Mouse (Mus musculus) testis, adult 2 months (tissue): ENCODE results near the gene Tecr. TPM values are rescaled to one million over a fixed set of nuclear protein-coding genes. Genes with fewer than 3 reads are reported as not detected.

Experiments
- H3K27ac ChIP-seq: fragments of 200-500 bp; 2 replicates; pipeline ENCODE4 v1.5.1; 2012; ENCODE audit warnings: low read depth, low read length; ENCODE audit not compliant: control insufficient read depth, insufficient read depth
- H3K27me3 ChIP-seq: fragments of 200-500 bp; 2 replicates; pipeline ENCODE4 v1.6.1; 2012; ENCODE audit warnings: mild to moderate bottlenecking, low read length, moderate library complexity; ENCODE audit not compliant: control insufficient read depth, insufficient read depth
- H3K36me3 ChIP-seq: fragments of 200-500 bp; 2 replicates; pipeline ENCODE4 v1.6.1; 2012; ENCODE audit warnings: mild to moderate bottlenecking, low read length; ENCODE audit not compliant: control insufficient read depth, insufficient read depth
- H3K4me1 ChIP-seq: fragments of 200-500 bp; 2 replicates; pipeline ENCODE4 v1.6.1; 2012; ENCODE audit warnings: low read length; ENCODE audit not compliant: control insufficient read depth, insufficient read depth
- H3K4me3 ChIP-seq: fragments of 200-500 bp; 2 replicates; pipeline ENCODE4 v1.5.1; 2012; ENCODE audit warnings: low read depth, mild to moderate bottlenecking, low read length, moderate library complexity, mixed read lengths; ENCODE audit not compliant: control insufficient read depth
- CTCF ChIP-seq: fragments of 200-500 bp; IDR thresholded peaks from 2 replicates; pipeline ENCODE4 v1.5.1; 2012; ENCODE audit warnings: low read depth, mild to moderate bottlenecking, inconsistent platforms, low read length, moderate library complexity; ENCODE audit not compliant: control insufficient read depth, insufficient read depth, insufficient replicate concordance
- POLR2A ChIP-seq: fragments of 200-500 bp; IDR thresholded peaks from 2 replicates; pipeline ENCODE4 v1.6.1; 2012; ENCODE audit warnings: low read depth, mild to moderate bottlenecking, inconsistent platforms, low read length, moderate library complexity; ENCODE audit not compliant: control insufficient read depth
- polyA plus RNA-seq: library from polyadenylated mRNA; depleted of rRNA; stranded (reverse); fragments of >200 nt; gene quantifications from 2 replicates; pipeline ENCODE4 v1.2.3, GENCODE M21; 2012

Gene Tecr
- polyA plus RNA-seq, 1 experiment: 159 TPM

- TF ChIP-seq CTCF: no peak
- TF ChIP-seq POLR2A: no peak
- Histone ChIP-seq H3K4me1 (peaks cover 5% of the 10 kb centered on the region; the same call in 1 of the 2 replicates), H3K27me3 (no peaks in the 10 kb centered on the region), H3K4me3 (no peak overlapping the region), H3K36me3 (peaks cover 5% of the 10 kb centered on the region), H3K27ac (no peak overlapping the region)
These were observed 5.9 kb upstream of the Tecr start for GRCm38 (mm10) chr8:83613695-83614094.

DNA sequence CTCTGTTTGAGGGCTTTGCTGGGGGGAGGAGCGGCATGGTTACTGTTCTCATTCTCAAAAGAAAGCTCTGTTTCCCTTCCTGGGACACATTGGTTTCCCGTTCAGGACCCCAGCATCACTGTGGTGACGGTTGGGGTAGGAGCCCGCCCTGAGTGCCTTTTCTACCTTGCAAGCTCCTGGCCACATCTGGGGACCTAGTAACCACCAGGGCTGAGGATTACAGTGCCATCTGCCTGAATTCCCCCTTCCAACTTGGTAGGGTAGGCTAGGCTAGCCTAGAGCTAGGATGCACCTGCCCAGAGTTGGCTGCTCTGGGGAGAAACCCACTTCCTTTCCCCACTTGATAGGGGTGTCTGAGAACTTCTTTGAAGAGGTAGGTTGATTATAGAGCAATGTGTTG lies 4.2 kb upstream of the Tecr start:
- H3K36me3 ChIP-seq: peaks cover 5% of the 10 kb centered on the region
- no peak overlapping the region for H3K4me3 ChIP-seq
- peaks cover 5% of the 10 kb centered on the region for H3K4me1 ChIP-seq
- no peaks in the 10 kb centered on the region for H3K27me3 ChIP-seq
- no peak for TF ChIP-seq POLR2A
- TF ChIP-seq CTCF: no peak
- no peak overlapping the region for H3K27ac ChIP-seq

DNA sequence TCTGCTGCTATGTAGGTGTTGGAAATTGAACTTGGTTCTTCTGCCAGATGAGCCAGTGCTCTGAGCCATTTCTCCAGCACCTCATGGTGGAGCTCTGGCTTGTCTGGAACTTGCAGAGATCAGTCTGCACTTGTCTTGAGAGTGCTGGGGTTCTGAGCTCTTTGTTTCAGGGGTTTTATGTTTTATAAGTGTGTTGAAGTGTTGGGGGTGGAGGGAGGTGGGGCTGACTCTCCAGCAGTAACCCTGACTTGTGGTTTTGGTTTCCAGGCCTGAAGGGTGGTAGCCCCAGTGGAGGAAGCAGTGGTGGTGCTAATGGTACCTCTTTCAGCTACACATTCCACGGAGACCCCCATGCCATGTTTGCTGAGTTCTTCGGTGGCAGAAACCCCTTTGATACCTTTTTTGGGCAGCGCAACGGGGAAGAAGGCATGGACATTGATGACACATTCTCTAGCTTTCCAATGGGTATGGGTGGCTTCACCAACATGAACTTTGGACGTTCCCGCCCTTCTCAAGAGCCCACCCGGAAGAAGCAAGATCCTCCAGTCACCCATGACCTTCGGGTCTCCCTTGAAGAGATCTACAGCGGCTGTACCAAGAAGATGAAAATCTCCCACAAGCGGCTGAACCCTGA lies 1.9 kb upstream of the Tecr start:
- no peak overlapping the region for H3K27ac ChIP-seq
- H3K36me3 ChIP-seq: peaks cover 5% of the 10 kb centered on the region
- H3K4me3 ChIP-seq: peak overlapping the region; percentile 97
- H3K27me3 ChIP-seq: no peaks in the 10 kb centered on the region
- peaks cover 8% of the 10 kb centered on the region for H3K4me1 ChIP-seq
- TF ChIP-seq POLR2A (no peak), CTCF (no peak)

- Histone ChIP-seq H3K4me3 (peak overlapping the region; percentile 97), H3K36me3 (peaks cover 5% of the 10 kb centered on the region), H3K4me1 (peaks cover 8% of the 10 kb centered on the region), H3K27me3 (no peaks in the 10 kb centered on the region), H3K27ac (peak overlapping the region; percentile 99)
- TF ChIP-seq POLR2A (no peak), CTCF (no peak)
These were observed 1.3 kb upstream of the Tecr start for GRCm38 (mm10) chr8:83609086-83609485.

DNA sequence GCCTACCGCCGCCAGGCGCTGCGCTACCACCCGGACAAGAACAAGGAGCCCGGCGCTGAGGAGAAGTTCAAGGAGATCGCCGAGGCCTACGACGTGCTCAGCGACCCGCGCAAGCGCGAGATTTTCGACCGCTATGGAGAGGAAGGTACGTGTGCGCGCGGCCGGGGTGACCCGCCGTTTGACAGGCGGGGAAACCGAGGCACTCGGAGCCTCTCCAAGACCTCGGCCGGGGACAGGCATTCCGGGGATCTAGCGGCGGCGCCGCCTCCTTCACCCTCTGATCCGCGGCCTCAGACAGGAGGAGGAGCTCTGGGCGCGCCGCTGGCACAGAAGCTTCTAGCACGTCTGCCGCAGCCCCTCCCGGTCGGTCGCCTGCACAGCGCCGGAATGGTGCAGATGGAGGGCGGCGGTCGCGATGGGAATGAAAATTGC lies 643 bp upstream of the Tecr start:
- Histone ChIP-seq H3K27ac (peak overlapping the region; percentile 99), H3K4me3 (peak overlapping the region; percentile 97), H3K27me3 (no peaks in the 10 kb centered on the region), H3K36me3 (peaks cover 5% of the 10 kb centered on the region), H3K4me1 (peaks cover 8% of the 10 kb centered on the region)
- TF ChIP-seq POLR2A (no peak), CTCF (no peak)

- Histone ChIP-seq H3K27ac (no peak overlapping the region), H3K4me3 (no peak overlapping the region), H3K36me3 (no peaks in the 10 kb centered on the region), H3K4me1 (peaks cover 5% of the 10 kb centered on the region), H3K27me3 (no peaks in the 10 kb centered on the region)
- no peak for TF ChIP-seq CTCF
- no peak for TF ChIP-seq POLR2A
These were observed 5.1 kb downstream of the Tecr start for GRCm38 (mm10) chr8:83602650-83603029.

GRCm38 (mm10) chr8:83599814-83600213 lies 8.0 kb downstream of the Tecr start:
- no peak for TF ChIP-seq POLR2A
- no peak for TF ChIP-seq CTCF
- H3K36me3 ChIP-seq: no peaks in the 10 kb centered on the region
- H3K4me1 ChIP-seq: peaks cover 2% of the 10 kb centered on the region; the same call in 1 of the 2 replicates
- H3K4me3 ChIP-seq: no peak overlapping the region
- no peak overlapping the region for H3K27ac ChIP-seq
- H3K27me3 ChIP-seq: no peaks in the 10 kb centered on the region

DNA sequence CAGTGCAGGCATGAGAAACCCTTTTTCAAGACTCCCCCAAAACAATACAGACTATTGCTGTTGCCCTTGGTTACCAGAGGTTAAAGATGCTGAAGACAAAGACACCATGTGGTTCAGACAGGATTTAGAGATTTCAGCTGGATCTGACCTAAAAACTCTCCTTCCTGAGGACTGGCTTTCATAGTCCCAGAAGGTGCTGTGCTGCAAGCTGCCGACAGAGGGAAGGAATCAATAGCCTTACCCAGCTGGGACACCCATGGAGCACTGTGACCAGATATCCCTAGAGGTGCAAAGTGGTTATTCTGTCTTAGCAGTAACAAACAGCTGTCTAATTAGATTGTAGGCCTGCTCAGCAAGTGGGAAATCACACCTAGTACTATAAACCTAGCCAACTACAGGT lies 9.6 kb downstream of the Tecr start:
- TF ChIP-seq POLR2A (no peak), CTCF (no peak)
- Histone ChIP-seq H3K27me3 (no peaks in the 10 kb centered on the region), H3K27ac (no peak overlapping the region)

More for the DNA sequence above, 9.6 kb downstream of the Tecr start:
- Histone ChIP-seq H3K36me3 (no peaks in the 10 kb centered on the region), H3K4me1 (peaks cover 6% of the 10 kb centered on the region), H3K4me3 (no peak overlapping the region)
